Mouse (Mus musculus): ENCODE data around the gene Umodl1.

Umodl1 gene

DNA sequence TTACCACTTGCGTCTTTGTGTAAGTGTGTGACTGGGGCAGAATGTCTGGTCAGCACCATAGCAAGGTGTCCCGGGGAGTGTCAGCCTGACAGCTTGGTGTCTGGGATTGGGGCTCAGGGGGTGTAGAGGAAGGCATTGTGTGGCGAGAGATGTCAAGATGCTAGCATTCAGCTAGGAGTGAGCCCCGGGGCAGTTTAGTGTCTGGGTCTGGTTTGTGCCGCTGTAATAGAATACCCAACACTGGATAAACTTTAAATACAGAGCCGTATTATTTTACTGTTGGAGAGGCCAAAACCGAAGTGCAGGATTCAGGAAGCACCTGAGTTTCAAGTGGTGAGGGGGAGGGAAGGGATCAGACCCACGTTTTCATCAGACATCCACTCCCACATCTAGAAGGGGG, 82.9 kb downstream of the Umodl1 start:
- DNase-seq (ENCODE audit: low spot score in 2 of 2): no peak

DNA sequence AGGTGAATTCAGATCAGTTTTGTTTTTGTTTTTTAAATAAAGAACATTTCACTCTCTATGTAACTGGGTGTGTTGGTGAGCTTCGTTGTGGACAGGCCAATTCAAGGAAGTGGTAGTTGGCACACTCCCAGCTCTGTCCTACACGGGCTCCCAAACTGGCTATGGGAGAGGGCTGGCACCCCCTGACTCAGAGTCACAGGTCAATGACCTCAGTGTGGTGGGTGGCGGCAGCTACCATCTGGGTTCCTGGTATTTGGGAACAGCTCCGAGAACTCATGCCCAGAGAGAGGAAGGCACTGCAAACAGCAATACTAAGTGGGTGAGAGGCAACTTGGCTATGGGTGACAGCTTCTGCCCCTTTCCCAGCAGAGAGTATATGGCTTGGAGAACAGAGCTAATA, 83.9 kb downstream of the Umodl1 start:
- peak in 1 of 2 experiments; percentile 50 for DNase-seq (ENCODE audit: low spot score in 2 of 2)

DNA sequence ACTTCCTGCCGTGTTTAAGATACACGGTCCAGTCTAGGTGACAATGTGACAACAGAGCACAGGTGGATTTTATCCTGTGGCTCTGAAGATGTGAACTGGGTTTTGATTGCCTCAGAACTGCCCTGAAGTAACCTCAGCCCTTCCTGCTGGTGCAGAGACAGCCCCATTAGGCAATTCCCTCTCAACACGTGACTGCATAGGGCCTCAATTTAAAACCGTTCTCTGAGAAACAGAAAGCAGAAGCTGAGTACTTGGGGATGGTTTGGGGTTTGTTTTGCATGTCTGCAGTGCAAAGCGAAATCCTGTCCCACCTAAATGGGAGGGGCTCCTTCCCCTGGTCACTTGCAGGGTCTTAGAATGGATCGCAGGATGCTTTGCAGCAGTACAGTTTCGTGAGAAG, 85.2 kb downstream of the Umodl1 start:
- DNase-seq (ENCODE audit: low spot score in 2 of 2): no peak

DNA sequence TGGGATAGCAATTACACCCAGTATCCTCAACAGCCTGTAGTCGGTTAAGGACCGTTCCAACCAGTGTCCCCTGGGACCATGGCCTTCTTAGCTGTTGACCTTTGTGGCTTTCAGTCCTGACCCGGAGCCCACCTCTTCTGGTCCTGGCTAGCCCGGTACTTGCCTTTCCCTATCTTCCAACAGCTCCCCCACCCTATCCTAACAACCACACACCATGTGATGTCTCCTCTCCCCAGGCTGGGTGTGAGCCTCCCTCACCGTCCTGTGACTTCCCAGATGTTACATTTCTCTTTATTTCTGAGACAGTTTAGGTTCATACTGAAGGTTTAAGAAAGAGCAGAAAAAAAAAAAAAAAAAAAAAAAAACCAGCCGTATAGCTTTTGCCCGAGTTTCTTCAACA, 86.0 kb downstream of the Umodl1 start:
- DNase-seq (ENCODE audit: low spot score in 2 of 2): no peak

DNA sequence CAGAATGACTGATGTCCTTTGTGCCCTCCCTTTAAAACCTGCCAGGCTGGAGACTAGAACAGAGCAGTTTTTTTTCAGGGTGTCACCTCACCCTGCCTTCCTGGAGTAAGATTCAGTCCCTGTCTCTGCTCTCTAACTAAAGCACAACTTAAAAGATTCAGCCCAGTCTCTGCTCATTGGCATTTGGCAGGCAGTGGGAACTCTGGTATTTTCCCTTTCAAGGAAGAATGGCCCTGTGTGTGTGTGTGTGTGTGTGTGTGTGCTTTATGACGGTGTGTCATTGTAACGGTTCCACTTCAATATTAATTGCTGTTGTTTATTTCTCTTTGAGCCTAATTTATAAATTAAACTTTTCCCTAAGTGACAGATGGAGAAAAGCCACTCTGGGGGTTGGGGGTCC, 88.3 kb downstream of the Umodl1 start:
- no peak for DNase-seq (ENCODE audit: low spot score in 2 of 2)

DNA sequence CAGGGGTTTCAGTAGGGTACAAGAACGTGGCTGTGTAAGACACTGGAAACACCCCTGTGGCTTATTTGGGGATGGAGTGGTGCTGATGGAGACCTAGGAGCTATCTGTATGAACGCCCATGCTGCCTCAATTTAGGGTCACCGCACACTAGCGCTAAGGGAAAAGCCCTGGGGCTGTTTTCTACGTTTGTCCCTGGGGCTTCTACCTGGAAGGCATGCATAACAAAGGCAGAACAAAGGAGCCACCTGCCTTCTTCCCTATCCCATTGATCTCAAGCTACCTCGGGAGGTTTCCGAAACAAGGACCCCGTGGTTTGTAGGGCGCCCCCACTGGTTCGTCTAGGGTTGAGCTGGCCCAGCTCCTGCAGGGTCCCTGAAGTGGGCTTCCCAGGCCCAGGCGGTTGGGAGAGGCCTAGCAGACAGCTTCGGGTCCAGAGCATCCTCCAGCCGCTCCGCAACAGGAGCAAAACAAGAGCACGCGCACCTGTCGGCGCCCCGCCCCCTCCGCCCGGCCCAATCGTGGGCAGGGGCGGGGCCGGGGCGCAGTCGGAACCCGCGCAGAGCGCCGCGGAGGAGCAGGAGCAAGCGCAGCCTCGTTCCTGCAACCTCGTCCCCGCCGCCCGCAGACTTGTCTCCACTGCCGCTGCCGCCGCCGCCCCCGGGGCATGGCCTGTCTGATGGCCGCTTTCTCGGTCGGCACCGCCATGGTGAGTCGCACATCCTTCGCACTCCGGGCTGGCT, 102.9 kb downstream of the Umodl1 start, which contains the start of gene Abcg1:
Gene Abcg1, plus strand, starts transcription at position 525 of the 740 bp plus-strand sequence.
- peak in 1 of 2 experiments; percentile 65 for DNase-seq (ENCODE audit: low spot score in 2 of 2)

DNA sequence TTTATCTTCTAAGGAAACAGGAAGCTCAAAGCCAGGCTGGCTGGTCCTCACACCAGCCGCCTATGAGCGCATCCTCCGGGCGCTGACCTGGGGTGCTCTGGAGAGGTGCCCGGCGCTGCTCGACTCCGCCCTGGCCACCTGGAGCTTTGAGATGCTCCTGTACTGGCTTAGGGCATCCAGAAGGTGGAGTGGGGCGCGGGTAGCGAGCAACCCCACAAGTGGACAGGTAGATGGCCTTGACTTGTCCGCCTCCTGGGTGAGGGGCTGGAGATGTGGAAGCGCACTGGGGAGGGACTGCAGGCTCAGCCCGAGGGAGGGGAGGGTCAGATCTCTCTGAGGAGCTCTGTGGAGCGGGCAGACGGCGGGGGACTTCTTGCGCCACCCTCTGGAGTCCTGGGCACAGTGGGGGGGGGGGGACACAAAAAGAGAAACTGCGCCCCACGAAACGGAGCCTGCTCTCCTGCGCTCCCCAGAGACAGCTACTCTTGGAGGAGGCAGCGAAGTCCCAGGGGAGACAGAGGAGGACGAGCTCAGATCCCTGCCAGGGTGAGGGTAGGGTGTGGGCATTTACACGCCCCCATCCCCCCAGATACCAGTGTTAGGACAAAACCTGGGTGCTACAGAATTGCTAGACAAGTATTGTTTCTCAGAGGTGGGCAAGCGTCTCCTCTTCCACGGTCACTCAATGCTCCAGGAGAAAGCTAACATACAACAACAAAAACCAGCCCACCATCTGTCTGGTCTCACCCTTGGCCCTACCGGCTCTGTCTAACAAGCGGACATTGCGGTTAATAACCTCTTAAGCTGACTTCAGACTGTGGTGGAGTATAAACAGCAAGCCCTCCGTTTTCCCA, 103.7 kb downstream of the Umodl1 start:
- DNase-seq (ENCODE audit: low spot score in 2 of 2): no peak

DNA sequence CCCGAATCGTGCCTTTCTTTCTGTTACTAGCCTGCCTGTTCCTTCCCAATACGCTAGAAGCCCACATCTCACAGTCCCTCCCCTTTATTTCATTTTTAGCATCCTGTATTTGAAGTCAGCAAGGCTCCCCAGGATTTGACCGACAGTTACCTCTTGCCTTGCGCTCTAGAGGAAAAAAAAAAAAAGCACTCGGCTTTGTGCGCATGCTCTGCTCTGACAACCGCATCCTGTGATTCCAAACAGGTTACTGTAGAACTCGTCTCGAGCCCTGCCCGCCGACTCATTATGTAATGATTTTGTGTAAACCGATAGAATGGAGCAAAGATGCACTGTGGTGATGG, 104.3 kb downstream of the Umodl1 start:
- peak; percentile 72 to 86 for DNase-seq (ENCODE audit: low spot score in 2 of 2)

DNA sequence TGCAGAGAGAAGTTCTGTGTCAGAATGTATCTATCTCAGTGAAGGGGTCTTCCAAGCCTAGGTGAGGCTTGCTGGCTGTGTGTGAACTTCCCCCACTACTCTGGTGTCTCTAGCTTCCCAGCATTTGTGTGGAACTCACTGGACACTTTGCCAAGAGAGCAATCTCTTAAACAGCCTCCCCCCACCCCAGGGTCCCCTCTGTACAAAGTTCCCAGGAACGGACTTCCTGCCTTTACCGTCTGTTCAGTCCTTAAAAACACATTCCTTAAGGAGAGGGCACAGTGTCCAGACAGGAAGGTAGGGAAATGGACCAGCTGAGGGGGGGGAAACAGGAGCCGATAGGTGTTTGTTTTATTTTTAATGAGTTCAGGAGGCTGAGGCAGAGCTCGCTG, 105.8 kb downstream of the Umodl1 start:
- no peak for DNase-seq (ENCODE audit: low spot score in 2 of 2)
